Mouse (Mus musculus) spleen, adult 10 weeks (tissue): ENCODE results near the gene Aip. TPM values are rescaled to one million over a fixed set of nuclear protein-coding genes. Genes with fewer than 3 reads are reported as not detected.

Experiments
- polyA plus RNA-seq: library from polyadenylated mRNA; stranded (reverse); fragments of 350-450 nt; fragmentation: Illumina TruSeq; extraction: RNeasy Lipid Tissue Mini Kit (QIAGEN cat#74804); gene quantifications from one replicate; pipeline ENCODE4 v1.2.3, GENCODE M21; 2015; ENCODE audit warnings: low replicate concordance; ENCODE audit not compliant: insufficient read depth

The Aip gene
- 28.1 TPM for polyA plus RNA-seq

DNA sequence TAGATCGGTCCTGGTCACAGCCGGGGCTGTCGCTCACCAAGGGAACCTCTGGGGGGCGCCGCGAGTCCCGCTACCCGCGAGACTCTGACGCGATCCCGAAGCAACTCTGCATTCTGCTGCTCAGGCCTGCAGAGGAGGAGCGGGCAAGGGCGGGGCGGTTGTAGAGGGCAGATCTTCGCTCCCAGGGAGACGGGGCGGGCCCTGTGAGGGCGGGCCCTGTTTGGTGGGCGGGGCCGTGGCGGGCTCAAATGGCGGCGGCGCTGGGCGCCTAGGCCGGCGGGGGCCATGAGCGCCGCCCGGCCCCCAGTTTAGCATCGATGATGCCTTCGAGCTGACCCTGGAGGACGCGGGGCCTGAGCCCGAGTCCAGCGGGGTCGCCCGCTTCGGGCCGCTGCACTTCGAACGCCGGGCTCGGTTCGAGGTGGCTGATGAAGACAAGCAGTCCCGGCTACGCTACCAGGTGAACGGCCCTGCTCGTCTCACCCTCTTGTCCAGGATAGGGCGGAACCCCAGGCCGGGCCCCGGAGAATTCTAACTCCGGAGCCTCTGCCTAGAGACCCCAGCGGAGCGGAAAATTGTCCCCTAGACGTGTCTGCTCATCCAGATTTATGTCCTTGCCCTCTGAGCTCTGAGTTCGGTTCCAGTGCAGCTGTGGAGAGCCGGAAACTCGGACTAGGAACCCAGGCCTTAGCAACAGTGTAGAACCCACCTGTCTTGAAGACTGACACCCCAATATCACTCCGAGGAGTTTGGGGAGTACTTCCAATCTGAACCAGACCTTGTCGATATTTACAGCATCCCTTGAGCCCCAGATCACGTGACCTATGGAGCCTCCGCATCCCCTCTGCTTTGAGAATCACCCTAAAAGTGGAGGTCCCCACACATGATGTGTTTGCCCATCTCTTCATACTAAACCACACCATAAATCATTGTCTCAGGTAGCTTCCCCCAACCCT, at the start of gene Aip:
TSS of gene Aip (minus strand) at position 118 of the 956 bp plus-strand sequence.

DNA sequence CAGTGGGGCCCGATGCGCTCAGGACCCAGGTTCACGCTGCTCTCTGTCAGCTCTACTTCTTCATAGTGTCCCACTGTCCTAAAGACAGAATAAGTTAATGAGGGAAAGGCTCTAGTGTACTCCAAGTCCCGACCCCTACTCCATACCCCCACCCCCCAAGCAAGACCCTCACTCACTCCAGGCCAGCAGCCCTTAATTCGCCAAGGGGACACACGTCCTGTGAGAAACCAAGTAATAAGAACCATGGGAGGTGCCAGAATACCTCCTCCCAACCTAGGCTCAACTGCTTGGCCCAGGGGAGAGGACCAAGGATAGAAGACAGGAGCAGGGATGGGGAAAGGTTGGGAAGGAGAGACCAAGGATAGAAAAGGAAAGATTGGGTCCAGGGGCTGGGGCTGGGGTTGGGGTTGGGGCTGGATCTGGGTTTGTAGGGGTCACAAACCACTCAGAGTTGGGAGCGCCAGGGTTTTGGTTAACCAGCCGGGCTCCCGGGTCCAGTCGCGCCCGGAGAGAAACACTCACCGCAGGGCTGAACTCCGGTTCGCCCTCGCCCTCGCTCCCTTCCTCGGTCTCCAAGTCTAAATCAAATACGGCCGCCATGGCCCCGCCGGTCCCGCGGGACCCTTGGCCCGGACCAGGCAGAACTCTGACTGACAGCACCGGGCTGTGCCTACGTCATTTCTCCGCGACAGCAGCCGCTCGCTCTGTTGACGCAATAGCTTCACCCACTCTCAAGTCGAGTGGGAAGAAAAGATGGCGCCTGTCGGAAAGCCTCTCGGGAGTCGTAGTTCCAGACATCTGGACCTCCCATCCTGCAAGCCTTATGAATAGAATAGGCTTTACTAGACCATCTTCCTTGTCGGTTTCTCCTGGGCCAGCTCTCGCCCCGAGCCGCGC, 37.2 kb upstream of the Aip start, which contains the start of gene Rps6kb2:
TSS of gene Rps6kb2 (minus strand) at position 709 of the 897 bp plus-strand sequence.

GRCm38 (mm10) chr19:4153232-4153654, 27.6 kb upstream of the Aip start, which contains the start of gene Ptprcap:
Gene Ptprcap, plus strand, starts transcription at chr19:4153604.

DNA sequence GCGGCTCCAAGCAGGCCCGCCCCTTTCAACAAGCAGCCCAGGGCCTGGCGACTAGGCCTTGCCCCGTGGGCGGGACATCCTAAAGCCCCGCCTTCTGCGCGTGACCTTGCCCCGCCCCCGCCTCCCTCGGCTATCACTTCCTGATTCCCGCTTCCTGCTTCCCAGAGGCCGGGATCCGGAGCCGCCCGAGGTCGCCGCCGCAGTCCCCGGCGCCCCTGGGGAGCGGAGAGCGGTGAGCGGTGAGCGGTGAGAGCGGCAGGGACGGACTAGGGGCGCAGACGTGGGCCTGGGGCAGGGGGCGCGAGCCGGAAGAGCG, 22.8 kb upstream of the Aip start, which contains the start of gene Coro1b:
TSS of gene Coro1b (plus strand) at position 129 of the 316 bp plus-strand sequence.

GRCm38 (mm10) chr19:4143759-4144268, 18.2 kb upstream of the Aip start, which contains the start of gene Cabp4:
Gene Cabp4, minus strand, starts transcription at chr19:4144033.

DNA sequence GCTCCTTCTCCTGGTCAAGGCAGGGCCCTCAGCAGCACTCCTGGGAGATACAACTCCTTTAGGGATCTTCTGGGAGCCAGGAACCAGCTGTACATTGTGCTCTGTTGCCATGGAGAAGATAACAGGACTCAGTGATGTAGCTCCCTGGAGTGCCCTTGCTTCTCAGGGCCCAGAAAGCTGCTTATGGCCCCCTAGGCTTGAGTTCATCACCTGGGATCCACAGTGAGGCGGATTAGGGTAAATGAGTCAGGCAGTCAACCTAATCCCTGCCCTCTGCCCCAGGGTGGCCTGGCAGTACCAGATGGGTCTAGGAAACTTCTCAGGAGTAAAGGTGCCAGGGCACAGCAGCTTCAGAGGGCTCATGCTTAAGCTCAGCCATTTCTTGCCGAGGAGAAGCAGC, 13.8 kb upstream of the Aip start, which contains the start of gene Gpr152:
TSS of gene Gpr152 (plus strand) at position 342 of the 400 bp plus-strand sequence.

GRCm38 (mm10) chr19:4099837-4100717, 25.6 kb downstream of the Aip start, which contains the start of gene Pitpnm1:
Gene Pitpnm1, plus strand, starts transcription at chr19:4099998.

GRCm38 (mm10) chr19:4096642-4097440, 28.8 kb downstream of the Aip start, which contains the start of gene Cdk2ap2:
Gene Cdk2ap2, plus strand, starts transcription at chr19:4097182.

DNA sequence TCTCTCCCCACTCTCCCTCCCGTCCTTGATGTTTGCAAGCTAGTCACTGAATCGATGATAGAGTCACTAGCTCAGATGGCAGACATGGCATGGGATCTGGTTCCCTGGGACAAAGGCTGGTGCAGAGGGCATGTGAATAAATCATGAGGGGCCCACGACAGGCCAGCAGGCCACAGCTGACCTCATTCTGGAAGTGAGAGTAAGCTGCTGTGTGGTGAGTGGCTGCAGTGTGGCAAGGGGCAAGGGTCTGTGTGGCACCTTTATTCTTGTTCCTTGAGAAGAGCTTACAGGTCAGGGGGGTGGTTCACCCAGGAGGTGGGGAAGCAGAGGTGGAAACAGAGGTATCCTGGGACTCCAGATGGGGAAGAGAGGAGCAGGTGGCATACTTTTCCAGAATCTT, 44.3 kb downstream of the Aip start, which contains the start of gene Cabp2:
TSS of gene Cabp2 (plus strand) at position 185 of the 400 bp plus-strand sequence.

Other genes starting within 250 kb of the Aip start
- gene Tcirg1, start 218.7 kb downstream of the Aip start, polyA plus RNA-seq: 55.5 TPM
- 42.9 TPM for gene Ndufs8, start 213.1 kb downstream of the Aip start, polyA plus RNA-seq
- gene Aldh3b1, start 196.1 kb downstream of the Aip start, polyA plus RNA-seq: 10.8 TPM
- gene Unc93b1, start 190.7 kb downstream of the Aip start, polyA plus RNA-seq: 210 TPM
- not detected for gene Aldh3b3, start 167.2 kb downstream of the Aip start, polyA plus RNA-seq
- gene Aldh3b2, start 153.5 kb downstream of the Aip start, polyA plus RNA-seq: not detected
- 2.4 TPM for gene Acy3, start 139.3 kb downstream of the Aip start, polyA plus RNA-seq
- gene Tbx10, start 133.1 kb downstream of the Aip start, polyA plus RNA-seq: not detected
- 4.0 TPM for gene Nudt8, start 125.3 kb downstream of the Aip start, polyA plus RNA-seq
- 3.0 TPM for gene Gm49405, start 125.2 kb downstream of the Aip start, polyA plus RNA-seq
- gene Doc2g, start 122.5 kb downstream of the Aip start, polyA plus RNA-seq: 3.4 TPM
- gene Ndufv1, start 113.1 kb downstream of the Aip start, polyA plus RNA-seq: 41.0 TPM
- 108 TPM for gene Gstp1, start 87.9 kb downstream of the Aip start, polyA plus RNA-seq
- gene Gstp2, start 79.8 kb downstream of the Aip start, polyA plus RNA-seq: 5.3 TPM
- gene Gstp3, start 66.3 kb downstream of the Aip start, polyA plus RNA-seq: 9.2 TPM
- not detected for gene Cabp2, start 44.3 kb downstream of the Aip start, polyA plus RNA-seq
- 46.1 TPM for gene Cdk2ap2, start 28.7 kb downstream of the Aip start, polyA plus RNA-seq
- gene Pitpnm1, start 25.9 kb downstream of the Aip start, polyA plus RNA-seq: 39.9 TPM
- 0.10 TPM for gene Gpr152, start 13.9 kb upstream of the Aip start, polyA plus RNA-seq
- 6.4 TPM for gene Cabp4, start 18.2 kb upstream of the Aip start, polyA plus RNA-seq
- 285 TPM for gene Coro1b, start 22.8 kb upstream of the Aip start, polyA plus RNA-seq
- gene Ptprcap, start 27.7 kb upstream of the Aip start, polyA plus RNA-seq: 73.4 TPM
- 27.8 TPM for gene Rps6kb2, start 37.5 kb upstream of the Aip start, polyA plus RNA-seq
- gene Carns1, start 49.6 kb upstream of the Aip start, polyA plus RNA-seq: 35.2 TPM
- 187 TPM for gene Tbc1d10c, start 65.4 kb upstream of the Aip start, polyA plus RNA-seq
- 364 TPM for gene Ppp1ca, start 66.2 kb upstream of the Aip start, polyA plus RNA-seq
- 41.7 TPM for gene Rad9a, start 75.8 kb upstream of the Aip start, polyA plus RNA-seq
- 57.2 TPM for gene Clcf1, start 88.4 kb upstream of the Aip start, polyA plus RNA-seq
- not detected for gene AC109138.7, start 88.5 kb upstream of the Aip start, polyA plus RNA-seq
- 91.3 TPM for gene Pold4, start 106.0 kb upstream of the Aip start, polyA plus RNA-seq
- gene Ssh3, start 143.3 kb upstream of the Aip start, polyA plus RNA-seq: 18.0 TPM
- gene Ankrd13d, start 157.3 kb upstream of the Aip start, polyA plus RNA-seq: 3.6 TPM
- gene Grk2, start 180.4 kb upstream of the Aip start, polyA plus RNA-seq: 285 TPM